ENCODE assay signal across 10 mouse cellular contexts in genomic region chr10:80331636-80332524, GRCm38 (mm10). TPM values are rescaled to one million over a fixed set of nuclear protein-coding genes. Genes with fewer than 3 reads are reported as not detected.
DNase-seq lines count a peak whose midpoint lies in the region; ATAC-seq and TF ChIP-seq lines count a peak whose summit lies in the region.
"Had no signal": no experiment of that assay in that cellular context is flagged by ENCODE, and none has a peak within 500 bp of the region (broad histone marks: within the 10 kb centered on the region; RNA-seq: fewer than 3 reads in every experiment).

No protein-coding gene starts in this region.

- no peaks in the 10 kb centered on the region for H3K36me3 ChIP-seq in lung, postnatal 0 days (ENCODE audit: insufficient read depth, low read length)

- no peaks in the 10 kb centered on the region for H3K9me3 ChIP-seq in lung, postnatal 0 days (ENCODE audit: low read length)

- no peak overlapping the region for H3K4me3 ChIP-seq in lung, postnatal 0 days (ENCODE audit: low read depth, low read length)
- H3K4me3 ChIP-seq in left cerebral cortex, adult 2 months, result no peak overlapping the region

- H3K27me3 ChIP-seq in lung, postnatal 0 days (replicated peaks; ENCODE audit: insufficient read depth, low read length), result no peaks in the 10 kb centered on the region; the same call in 1 of the 2 replicates

- no peak overlapping the region for H3K9ac ChIP-seq in lung, postnatal 0 days (replicated peaks; ENCODE audit: low read depth)

- peak overlapping the region; percentile 78; the same call in 1 of the 2 replicates for H3K4me2 ChIP-seq in lung, postnatal 0 days (replicated peaks; ENCODE audit: low read depth, low read length)

- no peak for ATAC-seq in lung, postnatal 0 days
- ATAC-seq in erythroid progenitor cell, adult 5-6 weeks (replicated peaks; ENCODE audit: low FRiP score, poor library complexity, severe bottlenecking), result peak; percentile 80
- ATAC-seq in megakaryocyte-erythroid progenitor cell, adult 5-6 weeks (replicated peaks; ENCODE audit: low FRiP score, low TSS enrichment, poor library complexity, severe bottlenecking), result peak; percentile 58

- peak; percentile 61 for DNase-seq in cerebellum, adult 8-10 months
- DNase-seq in cerebellum, postnatal 25 days, result no peak
- no peak for DNase-seq in lung, postnatal 0 days (ENCODE audit: low spot score)
- no peak for DNase-seq in lung, postnatal 25 days (ENCODE audit: low spot score)
- DNase-seq in frontal cortex, postnatal 14 days (ENCODE audit: low spot score in 2 of 2), result no peak
- no peak for DNase-seq in left cerebral cortex, adult 2 months (ENCODE audit: extremely low spot score in 1 of 2, low spot score in 2 of 2)
- DNase-seq: B cell, adult 2 months; gastrocnemius, postnatal 36 days had no signal

- TF ChIP-seq EP300 in lung, postnatal 0 days (IDR thresholded peaks at IDR 0.05), result no peak

- H3K27ac ChIP-seq in lung, postnatal 0 days (ENCODE audit: low read length), result peak overlapping the region; percentile 51
- no peak overlapping the region for H3K27ac ChIP-seq in left cerebral cortex, adult 2 months

- WGBS in lung, postnatal 0 days, result 54% methylated on average over 10 of the region's 10 CpGs

- no peak for TF ChIP-seq CTCF in lung, postnatal 0 days (IDR thresholded peaks at IDR 0.05)
- TF ChIP-seq CTCF in left cerebral cortex, adult 2 months (IDR thresholded peaks at IDR 0.05), result no peak

- intact Hi-C loops in left cerebral cortex, adult 2 months (cut with DNase I), result no loop called here

- peaks cover 4% of the 10 kb centered on the region for H3K4me1 ChIP-seq in lung, postnatal 0 days (ENCODE audit: insufficient read depth, low read depth, low read length)

RNA-seq across cellular contexts. Expression of gene Reep6, which starts 2.1 kb away (rescaled TPM):
- polyA plus RNA-seq in lung, postnatal 0 days (2015; fragmentation: Nextera tagmentation; extraction: Ambion mirVana), result 15.4 and 17.6 TPM in 2 replicates
- total RNA-seq in erythroid progenitor cell, adult 5-6 weeks (2015; ENCODE audit: low replicate concordance), result 17.2 and 22.3 TPM in 2 replicates
- total RNA-seq in erythroid progenitor cell, adult 5-6 weeks (2017; ENCODE audit: low replicate concordance), result 16.8 and 18.2 TPM in 2 replicates
- 23.1 and 23.7 TPM in 2 replicates for total RNA-seq in megakaryocyte-erythroid progenitor cell, adult 5-6 weeks (2014; fragmentation: Nextera tagmentation)
- total RNA-seq in megakaryocyte-erythroid progenitor cell, adult 5-6 weeks (2017), result 2.7 and 6.8 TPM in 2 replicates
- total RNA-seq in left cerebral cortex, adult 2 months (2021), result 10 to 100 TPM; 13.5 to 13.6 TPM

RNA-seq across cellular contexts. Expression of gene Pcsk4, which starts 2.6 kb away (rescaled TPM):
- 3.4 and 3.7 TPM in 2 replicates for polyA plus RNA-seq in lung, postnatal 0 days (2015; fragmentation: Nextera tagmentation; extraction: Ambion mirVana)
- not detected in 2 replicates for total RNA-seq in erythroid progenitor cell, adult 5-6 weeks (2015; ENCODE audit: low replicate concordance)
- 1.0 TPM in 1 of 2 replicates, not detected in the other for total RNA-seq in erythroid progenitor cell, adult 5-6 weeks (2017; ENCODE audit: low replicate concordance)
- total RNA-seq in megakaryocyte-erythroid progenitor cell, adult 5-6 weeks (2014; fragmentation: Nextera tagmentation), result 16.1 and 23.0 TPM in 2 replicates
- 1.6 and 2.6 TPM in 2 replicates for total RNA-seq in megakaryocyte-erythroid progenitor cell, adult 5-6 weeks (2017)
- 1 to 10 TPM; 4.0 to 5.4 TPM for total RNA-seq in left cerebral cortex, adult 2 months (2021)

RNA-seq across cellular contexts. Expression of gene 2310011J03Rik, which starts 11.5 kb away (rescaled TPM):
- 58.4 and 64.8 TPM in 2 replicates for polyA plus RNA-seq in lung, postnatal 0 days (2015; fragmentation: Nextera tagmentation; extraction: Ambion mirVana)
- 7.2 and 13.4 TPM in 2 replicates for total RNA-seq in erythroid progenitor cell, adult 5-6 weeks (2015; ENCODE audit: low replicate concordance)
- 6.1 and 10.8 TPM in 2 replicates for total RNA-seq in erythroid progenitor cell, adult 5-6 weeks (2017; ENCODE audit: low replicate concordance)
- total RNA-seq in megakaryocyte-erythroid progenitor cell, adult 5-6 weeks (2014; fragmentation: Nextera tagmentation), result 34.1 and 50.4 TPM in 2 replicates
- 16.6 and 21.3 TPM in 2 replicates for total RNA-seq in megakaryocyte-erythroid progenitor cell, adult 5-6 weeks (2017)
- 10 to 100 TPM; 26.3 to 26.9 TPM for total RNA-seq in left cerebral cortex, adult 2 months (2021)

RNA-seq across cellular contexts. Expression of gene Adamtsl5, which starts 16.3 kb away (rescaled TPM):
- polyA plus RNA-seq in lung, postnatal 0 days (2015; fragmentation: Nextera tagmentation; extraction: Ambion mirVana), result 6.4 and 7.3 TPM in 2 replicates
- 0.84 TPM in 1 of 2 replicates, not detected in the other for total RNA-seq in erythroid progenitor cell, adult 5-6 weeks (2015; ENCODE audit: low replicate concordance)
- total RNA-seq in erythroid progenitor cell, adult 5-6 weeks (2017; ENCODE audit: low replicate concordance), result 0.13 and 30.2 TPM in 2 replicates
- total RNA-seq in megakaryocyte-erythroid progenitor cell, adult 5-6 weeks (2014; fragmentation: Nextera tagmentation), result 1.5 and 3.3 TPM in 2 replicates
- total RNA-seq in megakaryocyte-erythroid progenitor cell, adult 5-6 weeks (2017), result 0.30 and 2.3 TPM in 2 replicates
- total RNA-seq in left cerebral cortex, adult 2 months (2021), result 10 to 100 TPM in 1 of 2 experiments, 1 to 10 TPM in 1; 7.9 to 11.1 TPM

RNA-seq across cellular contexts. Expression of gene Plk5, which starts 24.4 kb away (rescaled TPM):
- polyA plus RNA-seq in lung, postnatal 0 days (2015; fragmentation: Nextera tagmentation; extraction: Ambion mirVana), result 1.00 and 1.0 TPM in 2 replicates
- total RNA-seq in erythroid progenitor cell, adult 5-6 weeks (2015; ENCODE audit: low replicate concordance), result not detected in 2 replicates
- total RNA-seq in erythroid progenitor cell, adult 5-6 weeks (2017; ENCODE audit: low replicate concordance), result not detected in 2 replicates
- 0.79 TPM in 1 of 2 replicates, not detected in the other for total RNA-seq in megakaryocyte-erythroid progenitor cell, adult 5-6 weeks (2014; fragmentation: Nextera tagmentation)
- not detected in 2 replicates for total RNA-seq in megakaryocyte-erythroid progenitor cell, adult 5-6 weeks (2017)
- total RNA-seq in left cerebral cortex, adult 2 months (2021), result 10 to 100 TPM; 27.3 to 37.9 TPM
